Mouse (Mus musculus): ENCODE results near the gene Diaph2. TPM values are rescaled to one million over a fixed set of nuclear protein-coding genes. Genes with fewer than 3 reads are reported as not detected.
"Not testable (repeated sequence)": the region's sequence is repeated elsewhere in the genome, so short reads cannot be mapped to it uniquely, and the experiment has no call there.

Gene Diaph2
- polyA plus RNA-seq, 2 experiments from 2014 or later: 4.1 to 5.8 TPM

- no peak for ATAC-seq
Measured at GRCm38 (mm10) chrX:129833887-129834286, 84.3 kb downstream of the Diaph2 start.

DNA sequence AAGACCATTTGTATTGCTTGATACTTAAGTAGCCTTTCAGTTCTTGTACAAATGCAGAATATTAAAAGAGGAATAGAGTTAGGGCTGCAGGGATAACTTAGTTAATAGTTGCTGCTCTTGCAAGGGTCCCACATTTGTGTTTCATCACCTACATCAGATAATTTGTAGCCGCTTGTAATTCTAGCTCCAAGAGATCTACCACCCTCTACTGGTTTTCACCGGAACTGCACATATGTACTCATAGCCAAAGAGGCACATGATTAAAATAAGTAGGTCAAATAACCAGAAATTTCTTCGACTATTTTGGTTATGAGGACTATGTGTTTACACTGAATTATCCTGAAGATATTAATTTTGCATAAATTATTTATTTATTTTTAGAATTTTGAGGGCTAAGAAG is 134.9 kb downstream of the Diaph2 start:
- ATAC-seq: peak; percentile 91

DNA sequence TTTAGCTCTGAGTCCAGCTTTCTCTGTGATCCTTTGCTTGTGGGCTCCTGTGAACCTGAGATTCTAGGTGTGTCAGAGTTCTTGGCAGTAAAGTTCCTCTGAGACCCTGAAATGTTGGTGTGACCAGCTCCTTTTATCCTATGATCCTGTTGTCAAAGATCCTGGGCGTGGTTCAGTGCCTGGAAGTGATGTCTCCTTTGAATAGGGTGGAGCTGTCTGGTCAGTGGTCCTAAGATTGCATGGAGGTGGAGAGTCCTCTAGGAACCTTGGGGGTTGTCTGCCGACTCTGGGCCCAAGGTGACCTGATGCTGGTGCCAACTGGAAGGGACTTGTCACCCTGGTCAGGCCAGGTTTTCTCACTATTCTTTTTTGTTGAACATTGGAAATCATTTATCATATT is 176.3 kb downstream of the Diaph2 start:
- ATAC-seq: no peak

DNA sequence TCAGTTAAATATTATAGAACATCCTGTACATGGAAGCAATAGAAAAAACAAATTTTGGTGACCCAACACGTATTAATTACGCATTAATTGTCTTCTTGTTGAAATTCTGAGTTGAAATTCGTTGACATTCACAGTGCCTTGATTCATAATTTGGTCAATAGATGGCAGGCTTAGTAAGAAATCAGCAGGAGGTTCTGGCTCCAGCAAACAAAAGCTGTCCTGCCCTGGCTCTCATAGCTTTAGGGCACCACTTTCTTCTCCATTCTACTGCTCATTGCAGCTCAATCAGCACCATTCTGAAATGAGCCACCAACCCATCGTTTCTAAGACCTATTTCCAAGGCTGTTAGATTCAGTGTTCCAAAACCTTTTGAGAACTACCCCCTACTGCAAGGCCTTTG is 225.3 kb downstream of the Diaph2 start:
- no peak for ATAC-seq

DNA sequence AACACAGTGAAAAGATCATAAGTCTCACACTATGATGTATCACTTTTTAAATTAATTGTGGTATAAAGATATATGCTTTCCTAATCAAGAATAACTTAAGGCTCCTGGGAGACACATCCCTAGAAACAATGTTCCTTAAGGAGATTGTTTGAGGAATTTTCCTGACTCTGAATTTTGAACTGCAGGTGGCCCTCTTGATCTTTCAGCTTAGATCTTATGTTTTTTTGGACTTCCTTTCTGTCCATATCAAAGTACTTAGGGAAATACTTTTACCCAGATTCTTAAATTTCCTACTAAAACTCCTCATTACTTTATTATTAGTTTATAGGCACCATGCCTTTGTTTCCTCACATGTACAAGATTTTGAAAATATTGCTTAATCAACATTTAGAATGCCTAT is 258.7 kb downstream of the Diaph2 start:
- no peak for ATAC-seq

DNA sequence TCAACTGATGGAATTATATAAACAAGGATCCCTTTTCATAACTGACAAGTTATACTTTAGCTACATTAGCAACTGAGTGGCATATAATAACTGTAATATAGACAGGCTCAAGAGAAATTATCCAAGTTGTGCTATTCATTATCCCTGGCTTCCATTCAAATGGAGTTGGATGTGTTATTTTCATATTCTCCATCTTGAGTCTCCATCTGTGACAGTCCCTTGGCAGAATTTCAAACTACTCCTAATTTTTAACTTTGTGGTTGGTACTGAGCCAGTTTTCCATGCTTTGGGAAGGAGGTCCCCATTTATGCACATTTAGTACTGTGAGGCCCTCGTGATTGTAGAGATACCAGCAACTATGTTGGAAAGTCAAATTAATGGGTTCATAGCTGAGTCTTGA is 270.2 kb downstream of the Diaph2 start:
- ATAC-seq: no peak

DNA sequence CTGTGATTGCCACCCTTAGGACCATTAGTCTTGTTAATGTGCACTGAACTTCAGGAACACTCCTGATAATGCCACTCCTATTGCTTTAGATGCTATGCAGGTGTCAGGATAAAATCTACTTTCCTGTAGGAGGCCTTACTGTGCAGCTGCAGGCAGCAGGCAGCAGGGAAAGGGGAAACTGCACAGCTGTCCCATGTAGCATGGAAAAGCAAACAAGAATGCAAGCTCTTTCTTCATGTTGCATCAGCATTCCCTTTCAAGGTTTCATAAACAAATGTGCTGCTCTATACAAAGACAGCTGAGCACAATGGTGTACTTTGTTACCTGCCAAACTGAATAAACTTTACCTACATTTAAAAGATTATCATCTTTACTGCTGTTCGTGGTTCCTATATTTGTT is 295.0 kb downstream of the Diaph2 start:
- no peak for ATAC-seq

GRCm38 (mm10) chrX:130149216-130149615 is 399.7 kb downstream of the Diaph2 start:
- ATAC-seq: no peak

DNA sequence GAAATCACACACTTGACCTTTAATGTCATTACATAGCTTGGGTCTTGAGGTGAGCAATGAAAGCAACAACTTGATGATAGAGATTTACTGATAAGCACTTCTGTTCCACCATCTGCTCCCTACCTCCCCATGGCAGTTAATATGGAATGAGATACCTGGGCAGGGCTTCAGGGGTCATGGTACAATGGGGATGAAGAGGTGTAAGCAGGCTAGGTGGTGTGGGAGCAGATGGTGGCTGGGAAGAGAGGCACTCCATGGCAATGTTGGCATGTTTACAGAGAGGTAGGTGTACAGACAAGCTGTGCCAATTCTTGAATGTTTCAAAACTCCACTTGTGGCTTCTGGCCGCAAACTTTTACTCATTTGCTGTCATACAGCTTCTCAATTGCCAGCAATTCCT is 402.6 kb downstream of the Diaph2 start:
- no peak for ATAC-seq

DNA sequence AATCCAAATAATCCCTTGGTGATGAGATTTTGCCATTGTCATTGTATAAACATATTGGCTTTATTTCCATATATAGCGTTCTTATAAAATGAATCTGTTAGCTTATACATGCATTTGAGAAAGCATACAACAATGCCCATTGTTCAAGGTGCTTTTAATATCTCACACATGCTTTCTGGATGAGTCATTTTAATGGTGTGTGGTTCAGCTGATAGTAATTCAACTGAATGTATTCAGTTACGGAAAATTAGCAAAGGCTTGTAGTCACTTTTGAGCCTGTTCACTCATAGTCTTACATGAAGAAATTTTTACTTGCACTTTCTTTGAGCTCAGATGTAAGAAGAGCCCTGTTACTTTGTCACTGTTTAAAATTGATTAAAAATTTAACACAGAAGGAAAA is 423.6 kb downstream of the Diaph2 start:
- ATAC-seq: no peak

DNA sequence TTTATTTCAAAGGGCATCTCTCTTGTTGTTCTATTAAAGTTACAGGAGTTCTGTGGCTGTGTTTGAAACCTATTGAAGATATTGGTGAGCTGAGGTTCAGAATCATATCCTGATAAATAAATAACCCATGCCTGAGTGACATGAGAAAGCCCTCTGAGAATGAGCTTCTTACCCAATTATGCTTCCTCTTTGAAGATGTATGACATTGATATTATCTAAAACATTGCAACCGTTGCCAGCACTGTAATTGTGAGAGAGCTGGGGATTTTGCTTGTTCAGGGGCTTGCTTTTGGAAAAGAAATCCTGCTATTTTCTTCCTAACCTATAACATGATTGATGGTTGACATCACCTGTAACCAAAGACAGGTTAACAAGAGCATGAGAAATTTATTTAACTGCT is 438.3 kb downstream of the Diaph2 start:
- ATAC-seq: peak; percentile 37

DNA sequence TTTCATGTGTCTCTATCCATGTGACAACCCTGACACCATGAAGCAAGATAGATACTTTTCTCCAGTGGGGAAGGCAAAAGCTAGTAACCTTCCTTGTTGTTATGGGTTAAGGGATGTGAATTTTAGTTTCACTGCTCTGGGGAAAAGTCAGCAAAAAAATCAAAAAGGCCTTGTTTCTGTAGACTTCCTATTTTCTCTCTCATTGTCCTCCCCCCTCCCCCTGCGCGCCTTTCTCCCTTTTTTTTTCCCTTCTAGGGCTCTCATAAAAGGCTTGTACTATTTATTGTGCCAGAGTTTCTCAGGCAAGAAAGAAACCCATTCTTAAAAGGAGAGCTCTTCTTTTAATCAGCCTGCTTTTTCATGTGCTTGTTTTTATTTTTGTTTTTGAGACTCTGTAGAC is 438.9 kb downstream of the Diaph2 start:
- no peak for ATAC-seq

DNA sequence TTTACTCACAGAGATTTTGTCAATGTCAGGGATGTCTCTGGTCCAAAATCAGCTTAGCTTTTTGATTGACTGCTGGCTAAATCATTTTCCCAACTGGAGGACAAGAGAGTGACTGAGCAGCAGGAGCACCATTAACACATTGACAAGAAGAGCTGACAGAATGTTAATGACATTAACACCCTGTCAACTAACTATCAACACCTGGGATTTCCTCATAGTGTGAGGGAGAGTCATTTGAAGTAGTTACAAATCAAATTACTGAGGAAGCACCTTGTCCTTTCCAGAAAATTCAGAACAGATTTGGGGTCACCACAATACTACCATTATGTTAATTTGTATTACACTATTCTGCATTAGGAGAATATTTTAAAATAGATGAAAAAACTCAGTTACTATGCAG is 439.7 kb downstream of the Diaph2 start:
- ATAC-seq: no peak

DNA sequence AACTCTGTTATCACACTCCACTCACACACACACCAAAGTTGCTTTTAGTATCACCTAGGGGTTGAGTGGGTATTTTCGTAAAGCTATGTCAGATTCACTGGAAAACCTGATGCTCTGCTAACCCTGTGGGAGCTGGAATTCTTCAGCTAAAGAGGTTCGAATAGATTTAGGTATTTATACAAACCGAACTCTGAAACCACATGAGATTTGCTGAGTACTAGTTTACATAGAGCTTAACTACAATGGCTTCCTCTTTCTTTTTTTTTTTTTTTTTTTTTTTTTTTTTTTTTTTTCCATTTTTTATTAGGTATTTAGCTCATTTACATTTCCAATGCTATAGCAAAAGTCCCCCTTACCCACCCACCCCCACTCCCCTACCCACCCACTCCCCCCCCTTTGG is 447.9 kb downstream of the Diaph2 start:
- ATAC-seq: not testable (repeated sequence)

- ATAC-seq: no peak
Measured at GRCm38 (mm10) chrX:130205243-130205642, 455.7 kb downstream of the Diaph2 start.

DNA sequence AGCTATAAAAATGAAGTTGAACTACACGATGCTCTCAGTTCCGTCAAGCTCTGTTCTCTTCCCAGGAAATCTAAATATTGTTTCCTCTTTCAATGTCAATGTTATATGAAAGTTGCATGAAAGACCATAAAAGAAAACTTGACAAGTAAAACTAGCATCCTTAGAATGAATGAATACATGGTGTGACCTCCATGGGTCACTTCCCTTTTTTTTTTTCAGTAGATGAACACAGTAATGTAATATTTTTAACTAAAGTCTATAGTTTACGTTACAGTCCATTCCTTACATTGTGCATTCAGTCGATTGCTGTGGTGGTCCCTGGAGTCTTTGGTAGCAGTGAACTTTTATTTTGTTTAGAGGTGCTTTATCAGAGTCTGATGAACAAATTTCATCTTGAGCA is 462.7 kb downstream of the Diaph2 start:
- ATAC-seq: no peak

DNA sequence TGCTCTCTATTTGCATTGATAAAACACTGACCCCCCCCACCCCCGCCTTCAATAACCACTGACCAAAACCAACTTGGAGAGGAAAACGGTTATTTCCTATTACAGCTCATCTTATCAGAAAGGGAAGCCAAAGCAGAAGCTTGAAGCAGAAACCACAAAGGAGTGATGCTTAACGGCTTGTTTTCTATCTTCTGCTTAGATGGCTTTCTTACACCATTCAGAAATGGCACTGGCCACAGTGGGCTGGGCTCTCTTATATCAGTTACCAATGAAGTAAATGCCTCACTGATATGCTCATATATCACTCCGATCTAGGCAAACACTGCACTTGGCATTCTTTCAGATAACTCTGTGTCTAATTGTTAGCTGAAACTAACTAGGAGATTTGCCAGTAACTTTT is 463.2 kb downstream of the Diaph2 start:
- ATAC-seq: no peak

DNA sequence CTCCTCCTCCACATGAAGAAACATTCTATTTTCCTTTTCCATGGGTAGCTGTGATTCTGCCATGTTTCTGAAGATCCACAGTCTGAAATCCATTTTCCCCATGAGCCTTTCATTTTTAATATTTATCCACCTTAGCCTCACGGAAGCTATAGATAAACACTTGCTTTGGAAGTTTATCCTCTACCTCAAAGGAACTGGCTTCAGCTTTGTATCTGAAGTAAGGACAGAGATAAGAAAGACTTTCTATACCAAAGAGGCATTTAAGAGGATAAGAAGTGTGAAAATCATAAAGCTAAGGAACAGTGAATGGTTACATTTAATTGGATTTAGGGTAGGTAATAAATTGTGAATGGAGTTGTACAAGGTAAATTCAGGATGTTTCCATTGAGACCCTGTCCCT is 480.5 kb downstream of the Diaph2 start:
- no peak for ATAC-seq

- no peak for ATAC-seq
Measured at GRCm38 (mm10) chrX:130235167-130235566, 485.6 kb downstream of the Diaph2 start.

DNA sequence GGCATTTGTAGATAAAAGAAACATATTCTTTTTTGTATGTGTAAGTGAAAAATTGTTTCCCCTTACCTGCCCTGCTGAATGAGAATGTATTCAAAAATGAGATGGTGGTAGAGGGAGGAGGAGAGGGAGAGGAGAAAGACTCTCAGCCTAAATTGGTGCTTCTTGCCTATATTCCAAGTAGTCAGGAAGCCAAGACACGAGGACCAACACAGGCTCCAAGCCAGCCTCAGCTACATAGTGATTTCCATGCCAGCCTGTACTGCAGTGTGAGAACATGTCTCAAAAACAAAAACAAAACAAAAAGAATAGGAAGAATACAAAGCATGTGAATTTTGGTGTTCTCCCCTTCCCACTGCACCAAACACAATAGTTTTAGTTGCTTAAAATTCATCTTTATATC is 497.1 kb downstream of the Diaph2 start:
- ATAC-seq: no peak

- no peak for ATAC-seq
Measured at GRCm38 (mm10) chrX:130253664-130254063, 504.1 kb downstream of the Diaph2 start.

DNA sequence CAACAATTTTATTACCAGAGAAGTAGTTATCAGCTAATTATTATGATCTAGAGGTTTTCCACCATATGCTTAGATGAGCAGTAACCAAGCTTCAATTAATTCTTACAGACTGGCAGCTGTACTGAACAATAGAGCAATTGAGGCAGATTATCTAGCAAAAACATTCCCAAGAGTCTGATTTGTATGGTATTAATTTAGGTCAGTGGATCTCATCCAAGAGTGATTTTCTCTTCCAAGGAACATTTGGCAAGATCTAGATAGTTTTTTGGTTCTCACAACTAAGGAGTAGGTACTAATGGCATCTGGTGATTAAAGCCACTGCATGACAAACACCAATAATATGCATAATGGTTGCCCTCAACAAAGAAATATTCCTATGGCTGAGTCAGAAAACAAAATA is 516.2 kb downstream of the Diaph2 start:
- no peak for ATAC-seq

DNA sequence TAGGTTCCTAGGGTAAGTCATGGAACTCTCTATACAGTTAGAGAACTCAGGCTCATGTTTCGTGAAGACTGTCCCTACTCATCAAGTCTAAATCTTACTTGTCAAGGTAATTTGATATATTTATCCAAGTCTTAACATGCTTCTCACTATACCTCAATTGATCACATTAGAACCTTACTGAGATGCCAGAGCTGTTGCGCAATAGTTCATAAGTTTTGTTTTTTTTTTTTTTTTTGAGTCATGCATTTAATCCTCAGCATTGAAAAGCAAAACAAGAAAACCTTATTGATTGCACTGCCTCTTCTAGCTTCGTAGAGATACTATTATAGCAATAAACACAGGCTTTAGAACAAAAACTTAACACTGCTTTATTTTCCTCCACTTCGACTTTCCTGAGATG is 529.6 kb downstream of the Diaph2 start:
- ATAC-seq: no peak

DNA sequence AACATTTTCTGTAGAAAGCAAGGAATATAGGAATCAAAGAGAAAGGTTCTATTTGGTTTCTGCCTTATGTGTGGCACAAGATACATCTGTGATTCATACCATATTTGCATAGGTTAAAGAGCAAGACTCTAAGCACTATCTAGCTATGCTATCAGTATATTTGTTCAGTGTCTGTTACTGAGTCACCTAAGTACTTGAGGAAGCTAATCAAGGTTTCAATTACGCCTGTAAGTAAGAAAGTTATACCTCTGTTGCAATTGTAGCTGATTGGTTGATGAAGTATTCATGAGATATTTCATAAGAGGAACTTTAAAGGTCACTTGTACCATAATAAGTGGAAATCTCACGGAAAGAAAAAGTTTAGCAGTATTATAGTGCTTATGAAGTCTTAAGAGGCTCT is 531.9 kb downstream of the Diaph2 start:
- ATAC-seq: peak; percentile 66

- no peak for ATAC-seq
Measured at GRCm38 (mm10) chrX:130287032-130287431, 537.5 kb downstream of the Diaph2 start.

DNA sequence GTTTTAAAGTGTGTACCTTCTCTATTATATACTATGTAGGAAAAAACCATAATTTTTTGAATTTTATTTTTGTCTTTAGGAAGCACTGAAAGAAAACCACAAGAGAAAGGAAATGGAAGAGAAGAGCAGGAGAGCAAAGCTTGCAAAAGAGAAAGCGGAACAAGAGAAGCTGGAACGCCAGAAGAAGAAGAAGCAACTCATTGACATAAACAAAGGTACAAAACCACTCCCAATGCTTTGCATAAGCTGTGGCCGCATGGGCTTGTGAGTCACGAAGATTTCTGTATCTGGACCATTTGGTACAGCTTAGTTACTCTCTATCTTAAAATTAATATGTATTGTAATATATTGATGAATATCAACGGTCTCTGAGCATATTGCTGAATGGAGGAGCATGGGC is 540.2 kb downstream of the Diaph2 start:
- ATAC-seq: no peak

All from CD4-positive, CD25-positive, alpha-beta regulatory T cell, adult 4 months (primary cell).